Mouse (Mus musculus): ENCODE measurements at regions not wholly inside any gene's neighbourhood (a gene's known extent, or its start where the extent isn't known, plus 50 kb on each side); places are given as distances from the start of the nearest gene placed in this dataset.

GRCm38 (mm10) chr4:38334529-38335149 is 1115.5 kb upstream of the 1700009N14Rik start:
- TF ChIP-seq POLR2A (IDR thresholded peaks at IDR 0.05; ENCODE audit: insufficient read depth, low read depth, low read length) (no peak), CTCF (IDR thresholded peaks at IDR 0.05) (no peak)

All from heart, adult 2 months (tissue).